Mouse (Mus musculus): ENCODE results near the gene Mbtps1.

Gene Mbtps1

GRCm38 (mm10) chr8:119501598-119501997, 56.9 kb downstream of the Mbtps1 start, which contains the start of gene Slc38a8:
TSS of gene Slc38a8 (minus strand) at chr8:119501698.
- DNase-seq, result no peak

GRCm38 (mm10) chr8:119499836-119500235, 58.7 kb downstream of the Mbtps1 start:
- no peak for DNase-seq

GRCm38 (mm10) chr8:119496848-119497247, 61.7 kb downstream of the Mbtps1 start:
- peak; percentile 65 to 67 for DNase-seq

GRCm38 (mm10) chr8:119487093-119487492, 71.4 kb downstream of the Mbtps1 start:
- DNase-seq, result peak in 1 of 2 experiments; percentile 24

GRCm38 (mm10) chr8:119484145-119484896, 74.2 kb downstream of the Mbtps1 start:
- DNase-seq, result peak in 1 of 2 experiments; percentile 38

- no peak for DNase-seq
Measured at GRCm38 (mm10) chr8:119478684-119479083, 79.9 kb downstream of the Mbtps1 start.

GRCm38 (mm10) chr8:119468091-119468490, 90.4 kb downstream of the Mbtps1 start:
- no peak for DNase-seq

GRCm38 (mm10) chr8:119466794-119467193, 91.7 kb downstream of the Mbtps1 start:
- no peak for DNase-seq

GRCm38 (mm10) chr8:119466105-119466504, 92.4 kb downstream of the Mbtps1 start:
- DNase-seq, result peak; percentile 70 to 74

- DNase-seq, result peak; percentile 41 to 50
Measured at GRCm38 (mm10) chr8:119463709-119464108, 94.8 kb downstream of the Mbtps1 start.

- peak in 1 of 2 experiments; percentile 27 for DNase-seq
Measured at GRCm38 (mm10) chr8:119461356-119461755, 97.2 kb downstream of the Mbtps1 start.

GRCm38 (mm10) chr8:119459724-119460123, 98.8 kb downstream of the Mbtps1 start:
- DNase-seq, result peak in 1 of 2 experiments; percentile 49

All from kidney, postnatal 4 days (tissue).